Comparison of ENCODE assay signal across 30 mouse cellular contexts in the genomic region with DNA sequence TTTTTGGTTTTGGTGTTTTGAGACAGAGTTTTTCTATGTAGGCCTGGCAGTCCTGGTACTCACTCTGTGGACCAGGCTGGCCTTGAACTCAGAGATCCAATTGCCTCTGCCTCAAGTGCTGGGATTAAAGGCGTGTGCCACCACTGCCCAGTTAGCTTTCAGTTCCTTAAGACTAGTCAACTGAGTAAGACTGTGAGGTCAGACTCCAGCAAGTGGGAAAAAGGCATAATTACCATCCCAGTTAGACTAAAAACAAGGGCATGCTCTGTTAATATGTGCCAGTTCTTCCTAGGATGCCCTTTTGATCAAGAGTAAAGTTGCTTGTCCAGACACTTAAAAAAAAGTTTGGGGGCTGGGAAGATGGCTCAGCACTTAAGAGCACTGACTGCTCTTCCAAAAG.
A peak's percentile ranks its signal among the peaks of the same experiment; 100 is the strongest.
DNase-seq lines count a peak whose midpoint lies in the region; ATAC-seq and TF ChIP-seq lines count a peak whose summit lies in the region.
"Had no signal": no experiment of that assay in that cellular context is flagged by ENCODE, and none has a peak within 500 bp of the region (broad histone marks: within the 10 kb centered on the region; RNA-seq: fewer than 3 reads in every experiment).

No protein-coding gene starts in this region.

- no peak; the same call in 1 of the 2 replicates for ATAC-seq in kidney, embryonic 15.5 days (replicated peaks; ENCODE audit: low FRiP score)
- peak; percentile 35; the same call in 1 of the 2 replicates for ATAC-seq in kidney, embryonic 16.5 days (ENCODE audit: low FRiP score, low TSS enrichment)
- no peak for ATAC-seq in frontal cortex, adult (ENCODE audit: low TSS enrichment)
- no peak for ATAC-seq in erythroid progenitor cell, adult 5-6 weeks (replicated peaks; ENCODE audit: low FRiP score, poor library complexity, severe bottlenecking)
- ATAC-seq: CD4-positive, CD25-positive, alpha-beta regulatory T cell, adult 4 months; forebrain, embryonic 13.5 days; forebrain, embryonic 16.5 days had no signal

- no peak overlapping the region for H3K4me2 ChIP-seq in kidney, embryonic 15.5 days
- H3K4me2 ChIP-seq in kidney, embryonic 16.5 days (replicated peaks; ENCODE audit: low read depth, low read length), result no peak overlapping the region
- H3K4me2 ChIP-seq: embryonic facial prominence, embryonic 13.5 days; forebrain, embryonic 13.5 days; heart, embryonic 12.5 days; heart, embryonic 15.5 days; hindbrain, embryonic 15.5 days had no signal

- peak overlapping the region; percentile 55; the same call in 1 of the 2 replicates for H3K27ac ChIP-seq in kidney, adult 2 months (ENCODE audit: insufficient read depth, low read depth, low read length)
- no peak overlapping the region for H3K27ac ChIP-seq in kidney, embryonic 15.5 days
- H3K27ac ChIP-seq in kidney, embryonic 16.5 days (ENCODE audit: low read length), result no peak overlapping the region
- H3K27ac ChIP-seq: embryonic facial prominence, embryonic 10.5 days; embryonic facial prominence, embryonic 13.5 days; forebrain, embryonic 10.5 days; forebrain, embryonic 13.5 days; gastrocnemius, adult 2 months; heart, embryonic 15.5 days; hindbrain, embryonic 15.5 days had no signal

- 56% methylated on average over 1 of the region's 1 CpGs for WGBS in kidney, adult 2 months
- 78% methylated on average over 1 of the region's 1 CpGs for WGBS in kidney, embryonic 15.5 days
- 80% methylated on average over 1 of the region's 1 CpGs for whole genome bisulfite sequencing in kidney, embryonic 16.5 days

- no peaks in the 10 kb centered on the region for H3K27me3 ChIP-seq in kidney, adult 2 months (replicated peaks; ENCODE audit: control insufficient read depth, insufficient read depth, low read length)
- H3K27me3 ChIP-seq in kidney, embryonic 15.5 days, result peaks cover 88% of the 10 kb centered on the region
- peaks cover 48% of the 10 kb centered on the region for H3K27me3 ChIP-seq in kidney, embryonic 16.5 days (ENCODE audit: insufficient read depth, low read length)

- H3K4me1 ChIP-seq in kidney, adult 2 months (ENCODE audit: control insufficient read depth, insufficient read depth, low read length), result peaks cover 8% of the 10 kb centered on the region; the same call in 1 of the 2 replicates
- no peaks in the 10 kb centered on the region for H3K4me1 ChIP-seq in kidney, embryonic 15.5 days
- no peaks in the 10 kb centered on the region for H3K4me1 ChIP-seq in kidney, embryonic 16.5 days (ENCODE audit: insufficient read depth, low read length)
- H3K4me1 ChIP-seq: heart, embryonic 15.5 days; hindbrain, embryonic 15.5 days had no signal

- no peaks in the 10 kb centered on the region for H3K9me3 ChIP-seq in kidney, embryonic 15.5 days (replicated peaks)
- no peaks in the 10 kb centered on the region for H3K9me3 ChIP-seq in kidney, embryonic 16.5 days (ENCODE audit: low read length)
- H3K9me3 ChIP-seq: embryonic facial prominence, embryonic 10.5 days; embryonic facial prominence, embryonic 13.5 days; forebrain, embryonic 10.5 days; forebrain, embryonic 13.5 days; heart, embryonic 12.5 days; heart, embryonic 15.5 days; hindbrain, embryonic 15.5 days had no signal

- no peak for TF ChIP-seq POLR2A in kidney, adult 2 months (IDR thresholded peaks at IDR 0.05; ENCODE audit: low read depth, low read length)

- no peak for TF ChIP-seq CTCF in kidney, adult 2 months (conservative IDR thresholded peaks at IDR 0.05; ENCODE audit: insufficient read depth, insufficient read length, low read depth, low read length)

- no peaks in the 10 kb centered on the region for H3K36me3 ChIP-seq in kidney, adult 2 months (ENCODE audit: control insufficient read depth, insufficient read depth, low read length)
- no peaks in the 10 kb centered on the region for H3K36me3 ChIP-seq in kidney, embryonic 15.5 days
- H3K36me3 ChIP-seq in kidney, embryonic 16.5 days (ENCODE audit: insufficient read depth, low read length), result no peaks in the 10 kb centered on the region
- H3K36me3 ChIP-seq: embryonic facial prominence, embryonic 10.5 days; embryonic facial prominence, embryonic 13.5 days; forebrain, embryonic 10.5 days; heart, embryonic 12.5 days; heart, embryonic 15.5 days; hindbrain, embryonic 15.5 days had no signal

- peak; percentile 81 for DNase-seq in kidney, adult 2 months
- DNase-seq in kidney, adult 9 months, result peak; percentile 82
- DNase-seq in kidney, postnatal 14 days, result peak; percentile 32
- no peak for DNase-seq in layer of hippocampus, postnatal 14 days (ENCODE audit: low spot score in 2 of 2)
- DNase-seq: adrenal gland, adult 2 months; adrenal gland, postnatal 14 days; cerebellum, adult 11 months; cerebellum, adult 2 months; cerebellum, postnatal 10 days; cerebellum, postnatal 36 days; embryo, embryonic 11 days; gastrocnemius, adult 2 months; gastrocnemius, postnatal 14 days; heart, adult 18-20 months; heart, postnatal 10 days; heart, postnatal 36 days had no signal

- H3K9ac ChIP-seq in kidney, embryonic 15.5 days, result no peak overlapping the region
- no peak overlapping the region for H3K9ac ChIP-seq in kidney, embryonic 16.5 days (replicated peaks; ENCODE audit: low read length)
- H3K9ac ChIP-seq: embryonic facial prominence, embryonic 13.5 days; forebrain, embryonic 13.5 days; heart, embryonic 12.5 days; heart, embryonic 15.5 days; hindbrain, embryonic 15.5 days had no signal

- no peak overlapping the region for H3K4me3 ChIP-seq in kidney, adult 2 months (ENCODE audit: insufficient read depth, low read depth, low read length)
- H3K4me3 ChIP-seq in kidney, embryonic 15.5 days (replicated peaks), result no peak overlapping the region
- H3K4me3 ChIP-seq in kidney, embryonic 16.5 days (ENCODE audit: low read length), result no peak overlapping the region
- H3K4me3 ChIP-seq: embryonic facial prominence, embryonic 10.5 days; embryonic facial prominence, embryonic 13.5 days; erythroblast, embryonic 14.5 days; forebrain, embryonic 10.5 days; forebrain, embryonic 13.5 days; gastrocnemius, adult 2 months; heart, embryonic 12.5 days; heart, embryonic 15.5 days; hindbrain, embryonic 15.5 days had no signal

Comparison
In these comparisons a context has a peak if more than half of its experiments do, and no peak if none do; other contexts are left out.
1. DNase-seq: peak in kidney, adult 2 months (single experiment), kidney, adult 9 months (single experiment) and kidney, postnatal 14 days (single experiment); none in layer of hippocampus, postnatal 14 days (0 of 2).